Mouse (Mus musculus) G1E (cell line): ENCODE results near the gene Sec22c.

Experiments
- CTCF ChIP-seq: IDR thresholded peaks from 2 replicates; pipeline ENCODE4 v1.5.1; 2012; ENCODE audit warnings: low read depth, low read length, inconsistent platforms, mixed read lengths
- GATA1 ChIP-seq: IDR thresholded peaks from 2 replicates; pipeline ENCODE4 v1.6.1; 2012; ENCODE audit warnings: borderline replicate concordance, low read length, inconsistent platforms, mixed read lengths
- POLR2AphosphoS5 ChIP-seq: IDR thresholded peaks from 2 replicates; pipeline ENCODE4 v1.6.1; 2012; ENCODE audit warnings: low read depth, low read length, inconsistent platforms; ENCODE audit not compliant: insufficient replicate concordance

DNA sequence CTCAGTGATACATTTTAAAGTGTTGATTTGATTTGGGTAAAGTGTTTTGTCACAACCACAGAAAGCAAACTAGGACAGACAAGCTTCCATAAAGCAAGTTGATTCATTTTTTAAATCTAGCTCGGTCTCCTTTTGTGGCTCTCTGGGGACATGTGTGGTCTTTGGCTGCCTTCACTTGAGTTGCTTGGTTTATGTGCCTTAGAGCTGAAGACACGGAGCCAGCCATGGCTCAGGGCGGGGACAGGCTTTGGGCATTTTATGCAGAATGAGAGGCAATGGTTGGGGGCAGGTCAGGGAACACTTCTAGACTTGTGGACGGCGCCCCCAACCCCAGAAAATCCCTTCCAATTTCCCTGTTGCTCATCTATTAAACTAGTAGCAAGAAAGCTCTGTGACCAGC lies 31.6 kb downstream of the Sec22c start:
- TF ChIP-seq CTCF (no peak), GATA1 (no peak), POLR2AphosphoS5 (no peak)
